Mouse (Mus musculus): ENCODE results near the gene Scamp4. TPM values are rescaled to one million over a fixed set of nuclear protein-coding genes. Genes with fewer than 3 reads are reported as not detected.

The Scamp4 gene
- polyA plus RNA-seq, 1 experiment from 2014 or later = 97.9 TPM

DNA sequence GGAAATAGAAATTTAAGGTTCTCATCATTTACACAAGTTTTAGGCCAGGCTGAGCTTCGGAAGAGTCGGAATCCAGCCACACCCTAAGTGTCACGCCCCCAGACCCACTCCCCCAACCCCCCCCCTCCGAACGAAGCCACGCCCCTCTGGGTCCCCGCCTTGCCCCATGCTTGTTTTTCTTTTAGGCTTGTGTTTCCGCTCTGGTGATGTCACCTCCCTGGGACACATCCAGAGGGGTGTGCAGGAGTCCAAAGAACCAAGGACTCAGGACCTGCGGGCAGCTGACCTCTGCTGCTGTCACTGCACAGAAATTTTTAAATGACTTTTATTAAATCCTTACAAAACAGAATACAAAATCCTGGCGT is 62.3 kb downstream of the Scamp4 start:
- peak overlapping the region; percentile 32 for H3K4me3 ChIP-seq
- 8% methylated on average over 10 of the region's 10 CpGs for WGBS
- no peaks in the 10 kb centered on the region for H3K27me3 ChIP-seq (ENCODE audit: insufficient read depth, poor library complexity, severe bottlenecking)
- H3K4me1 ChIP-seq = peaks cover 49% of the 10 kb centered on the region
- DNase-seq (ENCODE audit: low spot score) = no peak
- H3K36me3 ChIP-seq = peaks cover 43% of the 10 kb centered on the region
- H3K27ac ChIP-seq = peak overlapping the region; percentile 79
- no peaks in the 10 kb centered on the region for H3K9me3 ChIP-seq

Small RNA genes lying within 50 kb of the gene (microRNA-seq; reads per million reads assigned to microRNA genes)
- gene Mir6912 = not detected

Other genes starting within 250 kb of the Scamp4 start
- gene Plk5, start 246.4 kb upstream of the Scamp4 start, polyA plus RNA-seq (2016; fragmentation: Nextera tagmentation; extraction: Ambion mirVana) = 0.16 TPM in 1 of 2 replicates, not detected in the other
- 2.1 and 5.0 TPM in 2 replicates for gene Mex3d, start 215.2 kb upstream of the Scamp4 start, polyA plus RNA-seq (2016; fragmentation: Nextera tagmentation; extraction: Ambion mirVana)
- gene Mbd3, start 203.3 kb upstream of the Scamp4 start, polyA plus RNA-seq (2016; fragmentation: Nextera tagmentation; extraction: Ambion mirVana) = 237 and 315 TPM in 2 replicates
- gene Uqcr11, start 196.0 kb upstream of the Scamp4 start, polyA plus RNA-seq (2016; fragmentation: Nextera tagmentation; extraction: Ambion mirVana) = 973 and 1,195 TPM in 2 replicates
- gene Tcf3, start 169.2 kb upstream of the Scamp4 start, polyA plus RNA-seq (2016; fragmentation: Nextera tagmentation; extraction: Ambion mirVana) = 80.6 and 140 TPM in 2 replicates
- gene Onecut3, start 108.0 kb upstream of the Scamp4 start, polyA plus RNA-seq (2016; fragmentation: Nextera tagmentation; extraction: Ambion mirVana) = 0.44 TPM in 1 of 2 replicates, not detected in the other
- 0.31 and 0.32 TPM in 2 replicates for gene Atp8b3, start 63.7 kb upstream of the Scamp4 start, polyA plus RNA-seq (2016; fragmentation: Nextera tagmentation; extraction: Ambion mirVana)
- gene Rexo1, start 41.3 kb upstream of the Scamp4 start, polyA plus RNA-seq (2016; fragmentation: Nextera tagmentation; extraction: Ambion mirVana) = 25.1 and 26.9 TPM in 2 replicates
- 7.9 and 8.1 TPM in 2 replicates for gene Klf16, start 25.6 kb upstream of the Scamp4 start, polyA plus RNA-seq (2016; fragmentation: Nextera tagmentation; extraction: Ambion mirVana)
- 94.1 and 120 TPM in 2 replicates for gene Abhd17a, start 12.5 kb upstream of the Scamp4 start, polyA plus RNA-seq (2016; fragmentation: Nextera tagmentation; extraction: Ambion mirVana)
- 5.8 and 9.3 TPM in 2 replicates for gene Adat3, start within 50 bp of the Scamp4 start, polyA plus RNA-seq (2016; fragmentation: Nextera tagmentation; extraction: Ambion mirVana)
- gene Gm49322, start 3.1 kb downstream of the Scamp4 start, polyA plus RNA-seq (2016; fragmentation: Nextera tagmentation; extraction: Ambion mirVana) = 3.1 and 3.5 TPM in 2 replicates
- 110 and 150 TPM in 2 replicates for gene Csnk1g2, start 20.0 kb downstream of the Scamp4 start, polyA plus RNA-seq (2016; fragmentation: Nextera tagmentation; extraction: Ambion mirVana)
- 59.0 and 69.9 TPM in 2 replicates for gene Btbd2, start 54.2 kb downstream of the Scamp4 start, polyA plus RNA-seq (2016; fragmentation: Nextera tagmentation; extraction: Ambion mirVana)
- gene Mknk2, start 75.2 kb downstream of the Scamp4 start, polyA plus RNA-seq (2016; fragmentation: Nextera tagmentation; extraction: Ambion mirVana) = 90.8 and 92.0 TPM in 2 replicates
- gene Mob3a, start 99.1 kb downstream of the Scamp4 start, polyA plus RNA-seq (2016; fragmentation: Nextera tagmentation; extraction: Ambion mirVana) = 54.8 and 56.8 TPM in 2 replicates
- 12.8 and 14.4 TPM in 2 replicates for gene Izumo4, start 99.3 kb downstream of the Scamp4 start, polyA plus RNA-seq (2016; fragmentation: Nextera tagmentation; extraction: Ambion mirVana)
- gene Ap3d1, start 139.4 kb downstream of the Scamp4 start, polyA plus RNA-seq (2016; fragmentation: Nextera tagmentation; extraction: Ambion mirVana) = 53.1 and 60.4 TPM in 2 replicates
- gene Dot1l, start 152.3 kb downstream of the Scamp4 start, polyA plus RNA-seq (2016; fragmentation: Nextera tagmentation; extraction: Ambion mirVana) = 25.6 and 26.1 TPM in 2 replicates
- gene Sf3a2, start 195.3 kb downstream of the Scamp4 start, polyA plus RNA-seq (2016; fragmentation: Nextera tagmentation; extraction: Ambion mirVana) = 70.6 and 84.1 TPM in 2 replicates
- gene Plekhj1, start 195.8 kb downstream of the Scamp4 start, polyA plus RNA-seq (2016; fragmentation: Nextera tagmentation; extraction: Ambion mirVana) = 116 and 151 TPM in 2 replicates
- not detected in 2 replicates for gene Amh, start 202.4 kb downstream of the Scamp4 start, polyA plus RNA-seq (2016; fragmentation: Nextera tagmentation; extraction: Ambion mirVana)
- 7.9 and 8.8 TPM in 2 replicates for gene Jsrp1, start 210.6 kb downstream of the Scamp4 start, polyA plus RNA-seq (2016; fragmentation: Nextera tagmentation; extraction: Ambion mirVana)
- gene Oaz1, start 223.8 kb downstream of the Scamp4 start, polyA plus RNA-seq (2016; fragmentation: Nextera tagmentation; extraction: Ambion mirVana) = 2,064 and 2,176 TPM in 2 replicates
- gene Lingo3, start 241.2 kb downstream of the Scamp4 start, polyA plus RNA-seq (2016; fragmentation: Nextera tagmentation; extraction: Ambion mirVana) = 0.14 and 0.43 TPM in 2 replicates